Mouse (Mus musculus): ENCODE data around the gene Hes1.
"Not testable (repeated sequence)": the region's sequence is repeated elsewhere in the genome, so short reads cannot be mapped to it uniquely, and the experiment has no call there.

Hes1 gene

GRCm38 (mm10) chr16:30073317-30073716 lies 9.1 kb downstream of the Hes1 start:
- DNase-seq: no peak

GRCm38 (mm10) chr16:30081498-30081897 lies 17.3 kb downstream of the Hes1 start:
- no peak for DNase-seq

DNA sequence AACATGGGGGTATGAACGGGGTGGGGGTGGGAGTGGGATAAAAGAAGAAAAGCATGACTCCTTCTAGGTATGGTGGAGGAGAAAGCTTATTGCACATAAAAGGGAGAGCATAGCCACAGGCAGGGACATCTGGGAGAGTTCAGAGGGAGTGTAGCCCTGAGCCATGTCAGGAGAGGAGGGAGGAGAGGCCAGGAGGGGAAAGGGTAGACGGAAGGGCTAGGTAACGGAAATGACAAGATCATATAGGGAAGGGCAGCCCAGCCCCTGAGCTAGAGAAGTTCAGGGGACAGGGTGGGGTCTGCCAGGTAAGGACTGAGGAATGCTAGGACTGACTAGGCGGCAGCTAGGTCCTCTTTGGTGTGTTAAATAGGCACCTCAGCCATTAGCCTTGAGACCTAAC lies 17.8 kb downstream of the Hes1 start:
- DNase-seq: no peak

DNA sequence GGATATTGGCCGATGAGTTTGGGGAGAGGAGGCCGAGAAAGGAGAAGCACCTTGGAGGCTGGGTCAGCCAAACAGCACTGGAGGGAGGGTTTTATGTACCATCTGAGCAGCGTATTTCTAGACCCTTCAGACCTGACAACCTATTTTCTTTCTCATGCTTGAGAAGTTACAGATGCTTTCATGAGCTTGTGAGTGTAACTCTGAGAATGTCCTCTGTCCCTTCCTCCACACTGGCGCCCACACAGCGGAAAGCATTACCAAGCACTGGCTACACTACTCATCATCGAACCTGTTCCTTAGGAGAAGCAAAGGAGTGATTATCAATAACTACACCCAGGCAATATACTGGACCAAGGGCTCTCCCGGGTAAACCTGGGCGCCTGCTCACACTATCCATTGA lies 18.8 kb downstream of the Hes1 start:
- DNase-seq: no peak

- DNase-seq: no peak
Measured at GRCm38 (mm10) chr16:30083536-30083935, 19.4 kb downstream of the Hes1 start.

DNA sequence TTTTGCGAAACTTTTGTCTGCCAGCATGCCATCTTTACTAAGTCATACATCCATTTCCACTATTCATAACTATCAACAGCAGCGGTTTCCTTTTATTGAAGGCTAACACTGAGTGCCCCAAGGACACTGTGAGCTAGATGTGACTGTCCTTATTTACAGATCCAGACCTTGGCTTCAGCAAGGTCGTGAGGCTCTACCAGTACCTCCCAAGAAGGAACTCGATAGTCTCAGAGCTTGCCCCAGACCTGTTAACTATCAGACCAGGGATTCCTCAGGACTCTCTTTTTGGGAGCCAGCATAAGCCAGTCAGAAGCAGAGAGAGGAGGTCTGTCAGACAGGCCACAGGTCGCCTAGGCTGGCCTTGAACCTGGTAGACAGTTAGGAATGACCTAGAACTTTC lies 24.5 kb downstream of the Hes1 start:
- DNase-seq: no peak

- DNase-seq: no peak
Measured at GRCm38 (mm10) chr16:30090200-30090865, 26.1 kb downstream of the Hes1 start.

DNA sequence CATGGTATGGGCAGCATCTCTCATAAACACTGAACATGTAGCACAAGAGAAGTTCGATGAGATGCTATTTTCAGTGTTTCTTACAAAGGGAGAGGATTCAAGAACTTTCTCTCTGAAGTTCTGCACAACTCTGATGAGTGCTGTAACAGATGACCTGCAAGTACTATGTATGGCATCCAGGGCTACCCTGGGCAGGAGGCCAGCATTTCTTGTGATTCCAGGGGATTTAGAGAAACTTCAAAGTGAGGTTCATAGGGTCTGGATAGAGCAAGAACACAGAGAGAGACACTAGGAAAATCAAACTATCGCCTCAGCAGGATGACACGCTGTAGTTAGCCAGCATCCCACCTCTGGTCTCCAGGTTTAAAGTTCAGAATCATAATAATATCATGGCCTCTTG lies 31.9 kb downstream of the Hes1 start:
- DNase-seq: peak in 1 of 2 experiments; percentile 6

DNA sequence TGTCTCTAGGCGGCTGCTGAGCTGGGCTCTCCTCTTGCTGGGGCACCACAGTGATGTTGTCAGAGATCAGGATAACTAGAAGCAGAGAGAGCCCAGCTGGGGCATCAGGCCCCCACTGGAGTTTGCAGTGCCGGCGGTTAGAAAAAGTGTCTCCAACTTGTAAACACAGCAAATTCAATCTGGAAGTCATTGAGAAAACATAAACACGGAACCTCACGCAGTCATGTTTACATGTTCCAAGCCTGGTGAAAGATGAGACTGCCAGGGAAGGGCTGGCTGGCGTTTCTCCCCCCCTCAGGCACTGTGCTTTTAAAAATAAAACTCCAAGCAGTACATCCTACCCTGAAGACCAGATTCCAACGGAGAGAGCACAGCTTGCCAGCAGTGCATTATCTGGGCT lies 32.3 kb downstream of the Hes1 start:
- DNase-seq: no peak

DNA sequence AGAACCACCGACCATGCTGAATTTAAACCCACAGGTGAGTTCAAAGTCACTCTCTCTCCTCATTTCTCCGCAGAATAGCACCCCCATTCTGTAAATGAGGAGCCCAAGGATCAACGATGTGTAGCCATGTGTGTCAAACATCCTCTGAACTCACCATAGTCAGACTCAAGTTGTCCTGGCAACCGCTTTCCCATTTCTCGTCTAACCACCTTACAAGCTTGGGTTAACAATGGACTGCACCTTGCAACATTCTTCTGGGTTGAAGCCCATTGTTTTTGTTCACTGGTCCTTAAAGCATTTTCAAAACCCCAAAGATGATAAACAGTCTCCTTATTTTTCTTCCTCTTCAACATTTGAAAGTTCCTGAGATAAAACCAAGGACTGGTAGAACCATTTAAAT lies 34.9 kb downstream of the Hes1 start:
- no peak for DNase-seq

- no peak for DNase-seq
Measured at GRCm38 (mm10) chr16:30102149-30102915, 38.1 kb downstream of the Hes1 start.

- DNase-seq: no peak
Measured at GRCm38 (mm10) chr16:30102982-30103381, 38.8 kb downstream of the Hes1 start.

DNA sequence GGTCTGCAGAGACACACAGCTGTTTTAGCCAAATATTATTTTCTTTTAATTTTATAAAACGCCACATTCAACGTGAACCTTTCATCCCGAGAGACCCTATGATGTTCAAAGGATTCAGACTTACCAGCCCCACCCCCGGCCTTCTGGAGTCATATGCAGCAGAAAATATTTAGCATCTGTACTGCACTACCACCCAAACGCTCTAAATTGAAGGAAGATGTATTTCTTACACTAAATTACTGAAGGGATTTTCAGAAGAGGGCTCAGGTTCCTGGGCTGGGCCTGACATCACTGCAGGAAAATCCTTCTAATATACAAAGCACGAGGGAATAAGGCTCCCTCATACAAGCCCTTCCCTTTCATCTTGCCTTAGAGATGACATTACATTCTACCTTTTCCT lies 39.3 kb downstream of the Hes1 start:
- DNase-seq: no peak

GRCm38 (mm10) chr16:30104363-30104762 lies 40.2 kb downstream of the Hes1 start:
- no peak for DNase-seq

GRCm38 (mm10) chr16:30105476-30105875 lies 41.3 kb downstream of the Hes1 start:
- no peak for DNase-seq

- not testable (repeated sequence) for DNase-seq
Measured at GRCm38 (mm10) chr16:30108167-30108566, 44.0 kb downstream of the Hes1 start.

GRCm38 (mm10) chr16:30110466-30110865 lies 46.3 kb downstream of the Hes1 start:
- no peak for DNase-seq

DNA sequence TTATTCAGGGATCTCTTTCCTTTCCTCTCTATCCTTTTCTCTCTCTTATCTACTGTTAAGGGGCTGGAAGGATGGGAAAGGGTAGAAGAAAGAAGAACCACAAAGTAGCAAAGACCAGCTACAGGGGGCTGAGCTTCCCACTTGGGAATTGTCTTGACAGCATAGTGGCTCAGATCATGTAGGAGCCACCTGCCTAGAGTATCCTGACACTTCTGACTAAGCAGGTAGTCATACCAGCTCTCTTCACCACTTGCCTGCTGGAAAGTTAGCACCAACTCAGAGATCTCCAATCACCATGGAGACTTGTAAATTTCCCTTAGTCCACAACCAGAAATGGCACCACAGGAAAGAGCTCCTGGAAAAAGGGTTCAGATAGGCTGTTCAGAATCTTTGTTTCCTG lies 46.9 kb downstream of the Hes1 start:
- DNase-seq: no peak

- DNase-seq: no peak
Measured at GRCm38 (mm10) chr16:30111566-30111965, 47.4 kb downstream of the Hes1 start.

DNA sequence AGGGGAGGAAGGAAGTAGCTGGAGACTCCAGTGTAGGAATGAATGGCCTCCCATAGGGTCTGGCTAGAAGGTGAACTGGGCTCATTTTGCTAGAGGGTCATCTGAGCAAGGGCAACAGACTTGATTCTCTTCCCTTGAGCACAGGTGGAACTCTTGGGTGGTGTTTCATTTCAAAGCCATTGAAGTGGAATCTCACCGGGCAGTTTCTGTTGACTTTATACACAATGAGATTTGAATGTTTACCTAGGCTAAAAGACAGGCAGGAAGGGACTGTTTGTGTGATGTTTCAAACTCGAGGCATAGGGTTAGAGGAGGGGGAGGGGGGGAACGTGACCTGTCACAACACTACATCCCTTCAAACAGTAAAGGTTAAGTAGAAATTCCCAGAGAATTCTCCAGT lies 49.0 kb downstream of the Hes1 start:
- no peak for DNase-seq

- DNase-seq: no peak
Measured at GRCm38 (mm10) chr16:30113800-30114199, 49.6 kb downstream of the Hes1 start.

DNA sequence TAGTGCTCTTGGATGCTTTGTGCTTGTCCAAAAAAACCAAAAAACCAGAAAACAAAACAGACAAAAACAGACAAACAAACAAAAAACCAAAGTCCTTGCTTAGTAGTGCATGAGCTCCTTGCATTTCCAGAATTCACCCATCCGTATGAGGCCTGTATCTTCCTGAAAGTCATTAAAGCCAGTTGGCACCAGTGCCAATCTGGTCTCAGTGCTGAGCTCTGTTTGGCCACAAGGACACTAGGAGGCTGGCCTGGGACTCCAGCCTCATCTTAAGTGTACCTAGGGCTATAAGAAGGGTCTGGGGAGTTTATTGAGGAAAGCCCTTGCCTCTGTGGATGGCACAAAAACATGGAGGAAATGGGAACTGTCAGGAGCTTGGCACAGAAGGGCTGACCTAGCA lies 50.3 kb downstream of the Hes1 start:
- DNase-seq: no peak

All from cerebellum, postnatal 10 days (tissue).